Mouse (Mus musculus): ENCODE measurements around the gene Abcb6.

Abcb6 gene

DNA sequence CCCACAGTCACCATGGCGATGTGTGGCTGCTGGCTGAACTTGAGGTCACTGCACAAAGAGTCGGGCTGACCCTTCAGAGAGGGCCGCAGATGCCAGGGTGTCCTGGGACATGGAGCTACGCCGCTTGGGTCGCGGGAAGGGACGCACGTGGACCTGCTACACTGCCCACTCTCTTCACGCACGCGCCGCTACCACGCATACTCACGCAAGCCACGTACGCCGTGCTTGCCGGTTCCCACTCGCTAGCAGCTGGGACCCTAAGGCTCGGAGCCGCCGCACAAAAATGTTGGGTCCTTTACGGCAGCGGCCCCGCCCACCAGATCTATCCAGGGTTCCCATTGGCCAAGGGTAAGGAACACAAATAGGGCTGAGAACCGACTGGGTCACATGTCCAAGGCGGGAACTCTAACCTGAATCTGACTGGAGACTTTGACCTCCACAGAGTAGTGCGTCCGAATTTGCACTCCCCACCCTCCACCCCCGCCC is at the start of gene Abcb6:
Abcb6 (minus strand) TSS at position 288 of the 486 bp plus-strand sequence.
- peak; percentile 89 for DNase-seq (ENCODE audit: low read depth, low spot score)

DNA sequence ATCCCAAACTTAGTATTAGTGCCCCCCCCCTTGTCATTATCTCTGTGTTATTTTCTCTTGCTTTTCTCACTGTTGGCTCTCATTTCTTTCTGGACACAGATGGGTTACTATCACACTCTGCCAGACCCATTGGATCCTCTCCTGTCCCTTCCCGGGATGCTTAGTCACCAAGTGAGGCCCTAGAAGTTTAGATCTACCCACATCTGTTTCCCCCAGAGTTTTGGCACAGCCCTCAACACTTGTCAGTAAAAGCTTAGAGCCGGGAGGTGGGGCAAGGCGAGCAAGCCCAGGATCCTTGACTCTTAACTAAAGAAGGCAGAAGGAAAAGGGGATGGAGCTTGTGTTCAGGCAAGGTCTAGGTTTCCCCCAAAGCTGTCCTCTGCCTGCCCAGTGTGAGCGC is 49.0 kb upstream of the Abcb6 start:
- DNase-seq (ENCODE audit: low read depth, low spot score) = no peak

DNA sequence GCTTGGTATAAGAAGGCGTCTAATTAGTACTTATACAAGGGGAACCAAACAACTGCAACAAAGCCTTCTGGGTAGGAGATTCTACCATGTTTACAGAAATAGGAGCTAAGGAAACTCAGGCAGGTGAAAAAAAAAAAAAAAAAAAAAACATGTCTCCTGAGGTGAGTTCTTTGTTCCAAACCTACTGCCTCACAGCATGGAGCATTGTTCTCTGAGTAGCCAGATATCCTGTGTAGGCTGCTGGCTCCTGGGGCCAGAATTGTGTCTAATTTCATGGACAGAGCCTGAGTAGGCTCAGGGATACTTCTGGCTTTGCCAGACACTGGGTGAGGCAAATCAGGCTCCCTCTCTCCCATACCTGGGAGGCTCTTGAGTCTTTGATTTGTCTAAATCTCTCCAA is 47.5 kb upstream of the Abcb6 start:
- no peak for DNase-seq (ENCODE audit: low read depth, low spot score)

DNA sequence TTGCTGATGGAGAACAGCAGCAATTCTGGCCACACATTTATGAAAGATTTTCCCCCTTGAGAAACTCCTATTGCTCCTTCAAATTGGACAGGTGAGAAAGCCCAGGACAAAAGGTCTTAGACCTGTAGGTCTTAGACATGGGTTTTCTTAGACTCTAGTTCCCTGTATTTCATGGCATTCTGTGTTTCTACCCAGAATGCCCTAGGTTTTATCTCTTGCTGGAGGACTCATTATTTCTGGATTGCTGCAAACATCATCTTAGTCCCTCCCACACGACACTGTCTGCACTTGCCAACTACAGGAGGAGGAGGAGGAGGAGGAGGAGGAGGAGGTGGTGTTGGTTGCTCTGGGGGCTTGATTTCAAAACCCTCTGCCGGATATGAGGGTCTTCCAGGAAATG is 45.9 kb upstream of the Abcb6 start:
- no peak for DNase-seq (ENCODE audit: low read depth, low spot score)

DNA sequence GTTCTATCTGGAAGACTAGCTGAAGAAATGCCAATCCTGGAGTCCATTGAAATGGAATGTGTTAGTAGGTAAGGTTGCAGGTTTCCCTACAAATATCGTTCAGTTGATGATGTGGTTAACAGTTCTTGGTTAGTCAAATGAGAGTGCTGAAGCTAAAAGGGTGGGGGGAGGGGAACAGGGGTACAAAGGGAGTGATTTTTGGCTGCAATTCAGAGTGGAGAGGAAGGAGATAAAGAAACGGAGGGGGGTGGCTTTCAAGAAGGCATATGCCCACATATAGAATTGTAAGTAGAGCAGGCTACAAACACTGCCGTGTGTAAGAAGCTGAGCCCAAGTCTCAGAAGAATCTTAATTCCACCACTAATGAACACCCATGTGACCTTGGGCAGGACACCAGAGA is 45.3 kb upstream of the Abcb6 start:
- DNase-seq (ENCODE audit: low read depth, low spot score) = no peak

DNA sequence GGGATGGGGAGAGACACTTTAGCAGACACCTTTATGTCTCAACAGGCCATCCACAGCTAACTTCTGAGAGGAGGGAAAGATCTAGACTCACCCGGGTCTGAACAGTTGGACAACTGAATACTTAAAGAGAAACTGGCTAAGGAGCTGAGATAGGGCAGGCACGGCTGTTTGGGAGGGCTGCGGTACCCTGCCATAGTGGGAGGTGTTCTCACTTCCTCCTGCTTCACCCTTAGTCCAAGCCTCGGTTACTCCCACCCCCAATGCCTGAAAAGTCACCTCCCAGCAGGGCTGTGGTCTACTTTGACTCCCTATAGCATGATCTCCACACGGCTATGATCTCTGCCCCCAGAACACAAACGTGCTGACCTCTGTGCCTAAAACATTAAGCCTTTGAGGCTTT is 43.3 kb upstream of the Abcb6 start:
- DNase-seq (ENCODE audit: low read depth, low spot score) = no peak

DNA sequence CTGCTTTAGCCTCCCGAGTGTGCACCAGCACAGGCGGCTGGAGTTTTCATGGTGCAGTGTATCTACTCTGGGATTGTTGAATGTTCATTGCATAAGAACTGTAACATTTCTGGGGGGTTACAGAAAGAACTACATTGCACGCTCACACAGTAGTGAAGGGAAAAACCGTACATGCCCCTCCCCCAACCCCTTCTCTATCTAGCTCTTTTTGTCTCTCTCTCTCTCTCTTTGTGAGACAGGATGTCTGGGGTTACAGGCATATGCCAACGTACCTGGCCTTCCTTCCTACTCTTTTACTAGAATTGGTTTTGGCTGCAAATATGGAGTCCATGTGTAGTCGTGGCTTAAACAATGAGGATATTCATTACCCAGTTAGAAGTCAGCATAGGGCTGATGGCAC is 42.7 kb upstream of the Abcb6 start:
- no peak for DNase-seq (ENCODE audit: low read depth, low spot score)

DNA sequence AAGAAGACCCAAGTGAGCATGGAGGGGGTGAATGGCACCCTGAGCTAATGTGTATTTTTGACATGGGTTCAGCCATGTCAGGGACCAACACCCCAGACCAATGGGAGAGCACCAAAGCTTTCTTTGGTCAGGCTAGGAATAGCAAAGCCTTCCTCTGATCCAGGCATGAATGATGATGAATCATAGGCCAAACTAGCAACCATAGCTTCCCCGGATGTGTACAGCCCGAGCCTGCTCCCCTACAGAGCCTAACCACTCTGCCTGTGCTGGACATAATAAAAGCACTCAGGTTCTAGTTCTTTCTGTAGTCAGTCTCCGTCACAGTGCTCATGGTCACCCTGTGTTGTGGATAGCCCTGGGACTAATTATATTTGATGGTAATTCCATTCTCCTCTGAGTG is 41.3 kb upstream of the Abcb6 start:
- DNase-seq (ENCODE audit: low read depth, low spot score) = no peak

DNA sequence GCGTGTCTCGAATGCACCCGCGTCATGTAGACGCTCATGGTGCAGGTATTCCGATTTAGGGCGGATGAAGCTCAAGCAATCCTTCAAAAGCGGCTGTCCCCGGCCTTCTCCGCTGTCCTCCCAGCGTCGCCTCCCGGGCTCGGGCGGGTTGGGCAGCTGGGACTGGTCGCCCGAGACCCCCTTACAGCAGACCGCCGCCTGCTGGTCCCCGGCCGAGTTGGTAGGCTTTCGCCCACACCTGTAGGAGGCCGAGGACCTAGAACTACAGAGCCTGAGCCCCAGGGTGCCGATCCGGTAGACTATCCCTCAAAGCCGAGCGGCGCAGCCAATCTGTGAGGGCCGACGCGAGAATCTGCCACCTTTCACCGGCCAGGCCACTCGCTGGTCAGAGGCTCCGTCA is 39.3 kb upstream of the Abcb6 start, which contains the start of gene Tuba4a:
Tuba4a (minus strand) TSS at position 335 of the 400 bp plus-strand sequence.
- peak; percentile 22 for DNase-seq (ENCODE audit: low read depth, low spot score)

DNA sequence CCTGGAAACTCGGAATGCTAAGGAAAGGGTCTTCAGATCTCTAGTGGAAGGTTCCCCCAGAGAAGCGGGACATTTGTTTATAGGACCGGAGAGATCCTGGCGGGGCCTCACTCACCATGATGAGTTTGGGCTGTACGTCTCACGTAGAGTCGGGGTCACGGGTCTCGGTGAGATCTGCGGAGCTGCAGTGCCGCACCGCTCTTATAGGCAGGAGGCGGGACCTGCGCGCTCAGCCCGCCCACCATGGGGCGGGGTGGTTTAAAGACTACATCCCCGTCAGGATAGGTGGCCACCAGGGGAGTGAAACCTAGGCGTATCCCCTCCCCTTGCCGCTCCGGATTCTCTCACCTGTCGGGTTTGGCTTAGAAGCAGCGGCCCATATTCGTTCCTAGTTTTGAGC is 38.9 kb upstream of the Abcb6 start:
- peak; percentile 78 for DNase-seq (ENCODE audit: low read depth, low spot score)

DNA sequence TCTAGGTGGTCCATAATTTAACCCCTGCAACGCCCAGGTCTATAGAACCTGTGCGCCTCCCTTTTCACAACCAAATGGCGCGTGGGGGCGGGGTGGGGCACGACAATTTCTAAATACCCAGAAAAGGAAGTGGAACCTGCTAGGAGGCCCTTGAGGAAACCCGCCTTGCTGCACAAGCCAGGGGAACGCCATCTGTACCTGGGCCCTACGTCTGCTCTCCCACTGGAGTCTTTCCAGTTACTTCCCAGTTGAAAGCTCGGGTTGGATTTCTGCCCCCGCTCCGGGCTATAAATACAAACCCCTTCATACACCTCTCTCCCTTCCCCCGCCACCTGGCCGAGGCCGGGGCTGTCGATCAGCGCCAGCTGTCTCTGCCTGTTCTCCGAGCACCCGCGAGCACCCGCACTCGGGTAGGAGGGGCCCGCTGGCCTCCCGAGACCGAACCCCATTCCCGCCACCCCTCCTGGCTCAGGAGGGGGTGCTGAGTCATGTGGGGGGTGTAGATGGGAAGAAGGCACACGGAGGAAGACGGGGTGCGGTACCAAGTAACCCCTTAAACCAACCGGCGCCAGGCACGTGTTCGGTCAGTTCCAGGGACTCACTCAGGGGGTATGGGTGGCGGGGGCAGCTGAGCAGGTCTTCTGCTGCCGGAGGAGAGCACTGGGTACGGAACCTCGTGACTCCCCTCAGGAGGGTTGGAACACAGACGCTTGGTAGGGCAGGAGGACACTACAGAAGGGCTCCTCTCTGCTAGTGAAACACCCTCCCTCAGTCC is 38.2 kb upstream of the Abcb6 start:
- DNase-seq (ENCODE audit: low read depth, low spot score) = peak; percentile 16

DNA sequence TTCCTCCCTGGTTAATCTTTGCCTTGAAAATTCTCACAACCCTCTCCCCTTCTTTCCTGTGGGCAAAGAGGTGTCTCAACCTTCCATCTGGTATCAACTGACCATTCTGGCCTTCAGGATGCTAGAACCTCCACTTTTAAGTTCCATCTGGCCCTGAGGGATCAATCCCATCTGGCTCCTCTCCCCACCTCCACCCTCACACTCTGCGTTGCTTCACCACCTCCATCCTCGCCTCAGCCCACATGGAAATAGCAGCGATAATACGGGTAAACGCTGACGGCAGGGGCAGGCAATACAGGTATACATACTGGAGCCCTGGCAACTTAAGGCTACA is 37.7 kb upstream of the Abcb6 start:
- no peak for DNase-seq (ENCODE audit: low read depth, low spot score)

DNA sequence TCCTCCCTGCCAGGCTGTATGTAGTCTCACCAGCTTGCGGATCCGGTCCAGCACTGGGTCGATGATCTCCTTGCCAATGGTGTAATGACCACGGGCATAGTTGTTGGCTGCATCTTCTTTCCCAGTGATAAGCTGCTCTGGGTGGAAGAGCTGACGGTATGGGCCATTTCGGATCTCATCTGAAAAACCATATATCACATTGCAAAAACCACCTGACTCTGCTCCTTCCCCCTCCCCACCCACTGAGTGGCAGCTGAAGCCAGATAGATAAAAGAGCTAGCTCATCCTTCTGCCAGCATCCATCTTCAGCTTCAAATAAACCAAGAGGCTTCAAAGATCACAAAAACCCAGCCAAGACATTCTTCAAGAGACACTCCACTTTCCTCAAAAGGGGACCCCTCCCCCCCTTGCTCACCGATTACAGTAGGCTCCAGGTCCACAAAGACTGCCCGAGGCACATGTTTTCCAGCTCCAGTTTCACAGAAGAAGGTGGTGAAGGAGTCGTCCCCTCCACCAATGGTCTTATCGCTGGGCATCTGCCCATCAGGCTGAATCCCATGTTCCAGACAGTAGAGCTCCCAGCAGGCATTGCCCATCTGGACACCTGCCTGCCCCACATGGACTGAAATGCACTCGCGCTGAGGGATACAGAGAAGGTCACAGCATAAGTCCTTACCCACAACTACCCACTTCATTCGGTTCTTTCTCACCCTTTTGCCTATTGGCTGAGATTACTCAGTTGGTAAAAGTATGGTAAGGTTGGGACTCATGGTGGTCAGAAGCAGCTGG is 36.8 kb upstream of the Abcb6 start:
- DNase-seq (ENCODE audit: low read depth, low spot score) = no peak

DNA sequence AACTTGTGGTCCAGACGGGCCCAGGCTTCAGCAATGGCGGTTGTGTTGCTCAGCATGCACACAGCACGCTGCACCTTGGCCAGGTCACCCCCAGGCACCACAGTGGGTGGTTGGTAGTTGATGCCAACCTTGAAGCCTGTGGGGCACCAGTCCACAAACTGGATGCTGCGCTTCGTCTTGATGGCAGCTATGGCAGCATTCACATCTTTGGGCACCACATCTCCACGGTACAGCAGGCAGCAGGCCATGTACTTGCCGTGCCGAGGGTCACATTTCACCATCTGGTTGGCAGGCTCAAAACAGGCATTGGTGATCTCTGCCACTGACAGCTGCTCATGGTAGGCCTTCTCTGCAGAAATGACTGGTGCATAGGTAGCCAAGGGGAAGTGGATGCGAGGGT is 35.6 kb upstream of the Abcb6 start:
- no peak for DNase-seq (ENCODE audit: low read depth, low spot score)

DNA sequence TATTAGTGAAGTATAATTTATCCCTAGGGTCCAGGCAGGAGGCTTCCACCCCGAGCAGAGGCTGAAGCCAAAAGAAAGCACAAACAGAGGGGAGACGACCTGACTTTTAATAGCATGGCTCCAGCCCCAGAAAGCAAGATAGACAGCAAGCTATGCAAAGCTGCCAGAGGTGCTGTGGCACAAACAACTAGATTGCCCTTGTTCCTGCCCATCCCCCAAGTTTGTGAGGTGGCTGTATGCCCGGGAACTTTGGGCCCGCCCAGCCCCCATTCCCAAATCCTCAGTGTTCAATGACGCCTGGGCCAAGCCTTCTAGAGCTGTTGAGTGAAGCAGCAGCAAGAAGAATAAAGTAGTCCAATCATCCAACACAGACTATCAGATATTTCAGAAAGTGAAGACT is 34.7 kb upstream of the Abcb6 start:
- DNase-seq (ENCODE audit: low read depth, low spot score) = no peak

DNA sequence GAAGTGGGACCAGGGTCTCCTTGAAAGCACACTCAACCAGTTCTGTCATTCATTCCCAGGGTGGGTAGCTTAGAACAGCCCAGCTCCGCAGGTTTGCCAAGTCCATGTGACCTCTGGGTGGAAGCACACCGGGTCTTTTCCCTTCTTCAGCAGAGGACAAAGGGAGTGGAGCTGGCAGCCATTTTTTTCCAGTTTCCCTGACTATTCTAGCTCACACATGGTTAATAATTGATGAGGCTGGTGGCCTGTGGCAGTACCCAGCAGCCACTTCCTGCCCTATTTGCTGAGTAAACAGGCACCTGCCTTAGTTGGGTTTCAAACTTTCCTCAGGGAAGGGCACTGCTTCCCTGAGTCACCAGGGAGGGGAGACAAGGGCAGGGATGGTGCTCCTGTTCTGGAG is 34.2 kb upstream of the Abcb6 start:
- no peak for DNase-seq (ENCODE audit: low read depth, low spot score)

DNA sequence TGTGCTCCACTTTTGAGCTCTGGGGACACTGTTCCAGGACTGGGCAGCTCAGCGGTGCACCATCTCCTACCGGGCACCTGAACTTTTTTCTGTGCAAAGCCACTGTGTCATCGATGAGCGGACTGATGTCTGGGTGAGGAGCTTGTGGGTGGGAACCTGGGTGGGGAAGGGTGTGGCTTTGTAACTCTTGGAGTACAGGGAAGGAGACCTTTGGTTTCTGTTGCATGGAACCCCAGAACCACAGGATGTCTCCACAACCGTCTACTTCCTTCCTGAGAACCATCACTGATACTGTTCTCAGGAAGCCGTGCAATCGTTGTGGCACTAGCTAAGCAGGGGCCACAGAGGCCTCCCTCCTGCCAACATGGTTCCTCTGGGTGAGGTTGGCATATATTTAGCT is 32.9 kb upstream of the Abcb6 start:
- no peak for DNase-seq (ENCODE audit: low read depth, low spot score)

DNA sequence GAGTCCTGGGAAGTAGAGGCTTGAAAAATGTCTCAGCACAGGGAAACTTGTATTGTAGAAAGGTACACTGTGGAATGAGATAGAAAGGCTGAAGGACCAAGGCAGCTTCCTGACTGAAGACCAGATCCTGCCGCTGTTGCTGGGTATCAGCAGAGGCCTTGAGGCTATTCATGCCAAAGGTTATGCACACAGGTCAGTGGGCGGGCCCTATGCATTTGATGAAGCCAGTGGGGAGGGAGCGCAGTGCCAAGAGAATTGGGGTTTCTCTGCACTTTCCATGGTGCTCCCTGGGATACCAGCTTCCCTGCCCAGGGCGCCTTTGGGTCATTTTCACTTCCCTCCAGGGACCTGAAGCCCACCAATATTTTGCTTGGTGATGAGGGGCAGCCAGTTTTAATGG is 32.4 kb upstream of the Abcb6 start:
- DNase-seq (ENCODE audit: low read depth, low spot score) = no peak

DNA sequence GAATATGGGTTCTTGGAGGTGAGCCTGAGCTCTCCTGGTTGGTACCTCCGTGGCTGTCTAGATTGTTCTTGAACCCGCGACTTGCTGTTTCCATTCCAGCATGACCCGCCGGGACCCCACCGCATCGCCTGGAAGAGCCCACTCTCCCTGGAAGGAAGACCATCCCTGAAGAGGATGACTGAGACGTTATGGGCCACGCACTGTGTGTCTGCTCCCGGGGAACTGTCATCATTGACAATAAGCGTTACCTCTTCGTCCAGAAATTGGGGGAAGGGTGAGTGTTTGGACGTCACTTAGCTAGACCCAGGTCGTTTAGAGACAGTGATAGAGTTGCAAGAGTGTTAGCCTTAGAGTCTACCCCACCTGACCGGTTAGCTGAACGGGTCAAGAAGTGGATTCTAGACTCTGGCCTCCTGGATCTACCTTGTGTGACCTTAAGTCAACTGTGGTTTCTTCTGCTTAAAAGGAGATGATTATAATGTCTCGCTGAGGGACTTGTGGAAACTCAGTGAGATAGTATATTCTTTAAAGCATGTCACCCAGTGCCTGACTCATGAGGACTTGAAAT is 31.0 kb upstream of the Abcb6 start:
- DNase-seq (ENCODE audit: low read depth, low spot score) = no peak

DNA sequence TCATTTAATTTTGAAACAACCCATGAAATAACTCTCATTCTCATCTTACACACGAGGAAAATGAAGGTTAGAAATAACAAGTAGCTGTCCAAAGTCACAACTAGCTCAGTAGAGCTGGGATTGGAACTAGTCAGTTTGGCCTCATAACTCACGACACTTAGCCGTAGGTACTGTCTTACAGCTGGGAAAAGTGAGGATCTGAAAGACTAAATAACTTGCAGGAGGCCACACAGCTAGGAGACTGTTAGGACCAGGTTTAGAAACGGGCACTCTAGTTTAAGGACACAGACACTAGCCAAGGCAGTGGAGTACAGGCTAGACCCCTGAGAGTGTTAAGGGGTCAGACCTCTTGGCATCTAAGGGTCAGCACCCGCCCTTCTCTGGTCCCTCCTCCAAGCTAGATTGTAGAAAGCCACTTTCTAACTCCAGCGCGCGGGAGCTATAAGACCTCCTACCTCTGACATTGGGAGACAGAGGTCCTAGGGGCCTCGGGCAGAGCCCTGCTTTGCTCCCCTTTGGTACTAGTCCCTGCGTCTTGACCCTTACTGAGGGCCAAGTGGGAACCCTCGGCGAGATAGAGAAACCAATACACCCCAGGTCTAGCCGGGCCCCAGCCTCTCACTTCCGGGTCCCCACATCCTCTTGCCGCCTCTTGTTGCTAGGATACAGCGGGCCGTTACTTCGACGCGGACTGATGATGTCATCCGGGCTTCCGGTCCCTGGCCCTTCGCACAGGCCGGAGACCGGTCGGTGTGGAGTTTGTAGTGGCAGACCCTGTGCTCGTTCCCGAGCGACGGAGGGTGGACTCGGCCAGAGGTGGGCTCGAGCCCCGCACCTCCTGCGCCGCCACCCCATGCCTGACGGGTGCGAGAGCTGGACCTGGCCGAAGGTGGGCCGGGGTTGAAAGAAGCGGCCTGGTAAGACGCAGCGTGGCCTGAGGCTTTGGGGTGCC is 30.2 kb upstream of the Abcb6 start, which contains the start of the genes Glb1l and Stk16:
Glb1l (minus strand) TSS at position 678 of the 952 bp plus-strand sequence.
Stk16 (plus strand) TSS at position 703 of the 952 bp plus-strand sequence.
- peak; percentile 97 for DNase-seq (ENCODE audit: low read depth, low spot score)

DNA sequence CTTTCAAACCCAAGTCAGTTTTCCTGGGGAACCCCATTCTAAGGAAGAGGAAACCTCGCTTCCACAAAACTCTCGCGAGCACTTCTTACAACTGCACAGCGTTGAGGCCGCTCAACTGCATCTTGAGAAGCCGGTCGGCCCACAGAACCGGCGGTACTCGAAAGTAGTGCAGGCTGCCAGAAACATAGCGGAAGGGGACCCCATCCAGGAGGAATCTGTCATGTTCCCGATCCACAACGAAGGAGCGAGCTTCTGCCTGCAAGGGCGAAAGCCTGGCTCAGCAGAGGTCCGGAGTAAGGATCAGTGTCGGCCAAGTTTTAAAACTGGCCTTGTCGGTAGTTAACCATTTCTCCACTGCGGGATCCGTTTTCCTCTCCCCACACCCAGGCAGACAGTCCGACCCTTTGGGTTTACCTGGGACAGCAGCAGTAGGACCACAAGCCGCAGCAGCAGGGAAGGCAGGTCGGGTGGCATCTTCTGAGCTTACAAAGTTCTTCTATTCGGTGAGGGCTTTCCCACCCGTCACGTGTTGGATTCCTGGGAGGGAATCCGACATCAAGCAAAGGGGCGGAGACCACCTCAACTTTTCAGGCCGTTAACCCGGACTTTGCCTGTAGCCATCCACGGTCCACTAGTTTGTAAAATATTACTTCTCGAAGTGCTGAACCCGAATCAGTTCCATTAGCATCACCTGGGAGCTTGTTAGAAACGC is 28.9 kb upstream of the Abcb6 start:
- peak; percentile 37 for DNase-seq (ENCODE audit: low read depth, low spot score)
